Mouse (Mus musculus) adrenal gland, postnatal 10 days (tissue): ENCODE measurements around the gene Cfdp1. TPM values are rescaled to one million over a fixed set of nuclear protein-coding genes. Genes with fewer than 3 reads are reported as not detected.

Experiments
- DNase-seq: peaks from one replicate; pipeline ENCODE4 v3.0.0; 2021; ENCODE audit warnings: mixed read lengths
- total RNA-seq, 2 experiments: library from RNA; stranded (reverse); gene quantifications; 2 replicates each; pipeline ENCODE4 v1.2.3; 2021

Cfdp1 gene
- total RNA-seq, 2 experiments from 2014 or later = 69.4 to 73.4 TPM

DNA sequence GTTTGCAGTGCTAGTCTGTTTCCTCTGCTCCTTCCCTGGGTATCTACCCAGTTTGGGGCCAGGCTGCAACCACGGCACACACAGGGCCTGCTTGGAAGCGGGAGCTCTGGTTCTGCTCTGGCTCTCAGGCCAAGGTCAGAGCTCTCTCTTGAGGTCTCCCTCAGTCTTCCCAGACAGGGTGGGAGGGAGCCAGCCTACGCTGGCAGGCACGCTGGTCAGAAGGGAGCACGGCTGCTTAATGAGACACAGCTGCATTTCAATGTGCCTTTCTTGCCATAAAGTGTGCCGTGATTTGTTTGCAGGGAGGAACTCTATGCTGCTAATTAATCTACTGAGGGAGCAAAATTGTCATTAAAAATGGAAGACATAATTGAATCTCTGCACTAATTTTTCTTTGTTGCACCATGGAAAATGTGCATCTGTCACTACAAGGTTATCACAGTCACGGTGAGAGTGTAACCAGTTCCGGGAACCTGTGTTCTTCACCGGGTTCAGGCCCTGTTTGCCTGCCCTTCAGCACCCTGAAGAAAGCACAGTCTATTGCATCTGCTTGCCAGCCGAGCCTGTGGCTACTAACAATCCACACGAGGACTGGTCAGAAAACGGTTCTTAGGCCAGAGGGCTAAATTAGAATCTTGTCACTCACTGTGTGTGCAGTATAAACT is 84.2 kb downstream of the Cfdp1 start:
- peak; percentile 71 for DNase-seq

DNA sequence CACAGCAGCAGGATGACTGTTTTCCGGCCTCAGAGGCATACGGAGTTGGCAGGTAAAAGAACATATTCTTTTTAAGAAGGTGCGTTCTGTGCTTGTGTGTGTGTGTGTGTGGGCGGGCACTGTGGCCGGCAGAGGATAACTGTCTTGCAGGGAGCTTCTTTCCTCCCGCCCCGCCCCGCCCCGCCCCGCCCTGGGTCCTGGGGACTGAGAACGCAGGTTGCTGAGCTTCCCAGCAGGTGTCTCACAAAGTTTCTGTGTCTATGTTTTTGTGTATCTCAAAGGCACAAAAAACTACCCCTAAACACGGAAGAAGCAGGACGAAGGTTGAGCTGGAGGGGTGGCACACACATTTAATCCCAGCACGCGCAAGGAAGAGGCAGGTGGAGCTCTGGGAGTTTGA is 84.8 kb downstream of the Cfdp1 start:
- no peak for DNase-seq

DNA sequence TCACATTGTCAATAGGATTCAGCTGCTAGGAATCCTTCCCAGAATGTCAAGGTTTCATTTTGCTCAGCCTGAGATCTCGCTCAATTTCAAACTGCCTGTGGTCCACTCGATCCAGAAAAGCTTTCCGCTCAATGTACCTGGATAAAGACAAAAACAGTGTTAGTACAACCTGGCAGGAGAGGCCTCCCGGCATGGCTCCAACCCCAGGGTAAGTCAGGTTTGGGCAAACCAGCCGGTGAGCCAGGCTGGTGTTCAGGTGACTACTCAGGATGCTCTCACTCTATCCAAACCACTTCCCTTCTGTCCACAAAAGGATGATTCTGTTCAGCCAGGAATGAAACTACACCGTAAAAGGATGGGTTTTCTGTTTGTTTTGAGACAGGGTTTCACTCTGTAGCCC is 85.4 kb downstream of the Cfdp1 start:
- no peak for DNase-seq

DNA sequence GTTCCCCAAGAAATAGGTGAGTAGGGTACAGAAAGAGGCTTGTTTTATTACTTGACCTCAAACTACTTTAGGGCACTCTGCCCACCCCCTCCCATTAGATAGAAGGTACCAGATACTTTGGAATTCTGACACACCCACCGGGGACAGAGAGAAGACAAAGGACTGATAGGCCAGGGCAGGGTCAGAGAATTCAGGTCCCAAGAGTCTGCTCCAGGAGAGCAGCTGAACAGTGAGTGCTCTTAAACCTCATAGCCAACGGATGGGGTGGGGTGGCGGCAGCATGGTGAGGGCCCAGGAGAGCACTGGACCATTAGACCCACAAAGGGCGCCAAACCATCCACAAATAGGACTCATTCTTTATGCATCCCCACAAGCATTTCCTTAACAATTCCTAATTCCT is 88.5 kb downstream of the Cfdp1 start:
- DNase-seq = no peak

DNA sequence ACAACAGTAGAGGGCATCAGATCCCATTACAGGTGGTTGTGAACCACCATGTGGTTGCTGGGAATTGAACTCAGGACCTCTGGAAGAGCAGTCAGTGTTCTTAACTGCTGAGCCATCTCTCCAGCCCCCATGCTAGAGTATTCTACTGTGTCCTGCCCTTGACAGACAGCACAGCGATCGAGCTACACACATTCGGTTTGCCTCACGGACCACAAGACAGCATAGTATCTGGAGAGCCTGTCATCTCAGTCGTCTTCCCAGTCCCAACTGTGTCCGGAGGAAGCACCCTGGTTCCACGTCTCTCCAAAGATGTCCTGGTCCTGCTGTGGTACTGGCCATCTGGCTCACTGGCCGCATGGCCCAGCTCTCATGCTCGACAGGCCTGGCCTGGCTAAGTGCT is 89.0 kb downstream of the Cfdp1 start:
- DNase-seq = no peak

- no peak for DNase-seq
Measured at GRCm38 (mm10) chr8:111760708-111761107, 93.4 kb downstream of the Cfdp1 start.

DNA sequence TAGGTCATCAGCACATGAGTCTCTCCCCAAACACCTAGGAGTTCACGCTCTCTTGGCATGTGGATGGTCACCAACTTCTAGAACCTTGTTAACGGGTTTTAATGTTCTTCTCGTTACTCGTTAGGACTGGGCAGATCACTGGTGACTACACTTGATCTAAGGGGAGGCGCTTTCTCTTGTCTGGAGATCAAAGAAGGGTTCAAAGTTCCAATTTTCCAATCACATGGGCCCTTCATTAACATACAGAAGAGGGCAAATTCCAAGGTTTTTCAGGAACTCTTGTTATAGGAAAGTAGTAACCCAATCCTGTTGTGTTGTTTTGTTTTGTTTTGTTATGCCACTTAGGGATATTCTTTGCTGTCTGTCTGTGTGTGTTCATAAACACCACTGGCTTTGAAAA is 95.3 kb downstream of the Cfdp1 start:
- no peak for DNase-seq

- DNase-seq = no peak
Measured at GRCm38 (mm10) chr8:111757599-111757998, 96.5 kb downstream of the Cfdp1 start.

DNA sequence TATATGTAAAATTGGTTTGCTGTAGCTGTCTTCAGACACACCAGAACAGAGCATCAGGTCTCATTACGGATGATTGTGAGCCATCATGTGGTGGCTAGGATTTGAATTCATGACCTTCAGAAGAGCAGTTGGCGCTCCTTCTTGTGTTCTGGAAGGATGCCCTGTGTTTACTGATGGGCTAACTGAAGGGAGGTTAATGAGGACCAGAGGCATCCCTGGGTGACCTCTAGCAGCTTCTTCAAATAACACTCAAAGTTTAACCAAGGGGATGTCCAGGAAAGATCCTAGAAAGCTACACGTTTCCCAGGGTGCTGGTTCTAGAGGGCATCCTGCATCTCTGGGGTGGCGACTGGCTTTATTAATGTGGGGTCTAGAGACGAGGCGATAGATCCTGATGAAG is 99.4 kb downstream of the Cfdp1 start:
- DNase-seq = no peak

- DNase-seq = peak; percentile 75
Measured at GRCm38 (mm10) chr8:111754088-111754487, 100.0 kb downstream of the Cfdp1 start.

- DNase-seq = no peak
Measured at GRCm38 (mm10) chr8:111748766-111749165, 105.3 kb downstream of the Cfdp1 start.

DNA sequence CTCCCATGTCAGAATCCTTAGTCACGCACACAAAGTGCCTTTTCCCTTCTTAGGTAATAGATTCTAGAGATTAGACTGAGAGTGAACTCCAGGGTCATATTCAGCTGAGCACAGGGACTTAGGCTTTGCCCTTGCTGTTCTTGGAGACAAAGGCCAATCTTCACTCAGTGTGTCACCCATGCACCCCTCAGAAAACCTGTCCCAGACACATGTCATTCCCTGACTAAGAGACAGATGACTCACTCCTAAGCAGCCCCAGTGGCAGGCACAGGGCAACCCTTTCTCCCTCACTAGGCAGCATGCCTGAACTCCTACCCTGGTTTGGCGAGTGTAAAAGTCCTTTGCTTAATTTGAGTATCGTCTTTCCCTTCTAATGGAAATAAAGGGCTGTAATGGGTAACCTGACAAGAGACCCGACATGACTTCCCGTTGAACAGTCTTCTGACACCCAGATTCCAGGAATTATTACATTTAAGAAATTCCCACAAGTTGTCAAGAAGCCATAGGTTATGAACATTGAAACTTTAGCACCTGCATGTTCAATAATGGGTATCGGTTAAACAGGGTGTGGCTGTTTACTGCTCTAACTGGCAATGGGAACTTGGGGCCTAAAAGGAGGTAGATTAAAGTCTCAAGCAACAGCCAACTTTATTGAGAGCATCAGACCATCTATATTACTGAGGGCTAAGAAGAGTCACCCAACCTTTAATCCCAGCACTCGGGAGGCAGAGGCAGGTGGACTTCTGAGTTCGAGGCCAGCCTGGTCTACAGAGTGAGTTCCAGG is 106.0 kb downstream of the Cfdp1 start:
- peak; percentile 45 for DNase-seq

DNA sequence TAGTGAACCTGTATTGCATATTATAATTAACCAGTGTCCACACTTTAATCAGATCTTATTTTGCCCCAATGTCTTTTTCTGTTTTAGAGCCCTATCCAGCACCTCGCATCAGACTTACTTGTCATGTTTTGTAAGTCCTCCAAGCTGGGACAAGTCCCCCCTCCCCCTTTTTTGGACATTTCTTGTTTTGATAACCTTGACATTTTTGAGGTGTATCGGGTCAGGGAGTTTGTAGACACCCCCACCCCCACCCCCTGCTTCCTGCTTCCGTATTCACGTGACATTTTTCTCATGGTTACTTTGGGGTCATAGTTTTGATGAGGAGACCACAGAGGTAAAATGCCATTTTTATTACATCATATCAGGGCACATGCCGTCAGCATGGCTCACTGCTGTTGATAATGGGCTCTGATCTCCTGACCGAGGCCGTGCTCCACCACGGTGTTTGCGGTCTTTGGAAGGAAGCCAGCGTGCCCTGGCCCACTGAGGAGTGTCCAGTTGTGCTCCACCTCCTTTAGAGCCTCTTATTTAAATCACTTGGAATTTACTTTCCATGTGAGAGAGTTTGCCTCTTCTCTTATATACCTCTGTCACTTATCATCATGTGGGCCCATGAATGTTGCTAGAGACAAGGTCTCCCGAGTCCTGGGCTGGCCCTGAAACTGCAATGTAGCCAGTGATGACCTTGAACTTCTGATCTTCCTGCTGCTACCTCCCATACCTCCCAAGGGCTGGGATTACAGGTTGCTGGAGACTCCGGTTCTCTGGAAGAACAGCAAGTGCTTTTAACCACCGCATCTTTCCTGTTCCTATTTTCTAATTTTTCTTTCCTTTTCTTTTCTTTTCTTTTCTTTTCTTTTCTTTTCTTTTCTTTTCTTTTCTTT is 107.3 kb downstream of the Cfdp1 start:
- DNase-seq = peak; percentile 70

GRCm38 (mm10) chr8:111745591-111746418 is 108.3 kb downstream of the Cfdp1 start:
- peak; percentile 90 for DNase-seq

DNA sequence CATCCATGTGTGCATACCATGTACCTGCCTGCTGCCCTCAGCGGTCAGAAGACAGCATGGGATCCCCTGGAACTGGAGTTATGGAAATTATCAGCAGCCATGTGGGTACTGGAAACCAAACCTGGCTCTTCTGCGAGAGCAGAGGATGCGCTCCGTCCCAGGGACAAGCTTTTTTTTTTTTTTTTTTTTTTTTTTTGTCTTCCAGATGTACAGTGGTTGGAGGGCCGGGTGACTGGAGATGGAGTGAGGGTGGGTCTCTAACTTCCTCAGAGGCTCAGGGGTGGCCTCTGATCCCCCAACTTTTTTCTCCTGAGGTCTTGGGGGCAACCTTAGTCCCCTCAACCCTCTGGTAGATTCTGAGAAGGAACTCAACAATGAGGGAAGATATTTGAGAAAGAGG is 109.0 kb downstream of the Cfdp1 start:
- no peak for DNase-seq

DNA sequence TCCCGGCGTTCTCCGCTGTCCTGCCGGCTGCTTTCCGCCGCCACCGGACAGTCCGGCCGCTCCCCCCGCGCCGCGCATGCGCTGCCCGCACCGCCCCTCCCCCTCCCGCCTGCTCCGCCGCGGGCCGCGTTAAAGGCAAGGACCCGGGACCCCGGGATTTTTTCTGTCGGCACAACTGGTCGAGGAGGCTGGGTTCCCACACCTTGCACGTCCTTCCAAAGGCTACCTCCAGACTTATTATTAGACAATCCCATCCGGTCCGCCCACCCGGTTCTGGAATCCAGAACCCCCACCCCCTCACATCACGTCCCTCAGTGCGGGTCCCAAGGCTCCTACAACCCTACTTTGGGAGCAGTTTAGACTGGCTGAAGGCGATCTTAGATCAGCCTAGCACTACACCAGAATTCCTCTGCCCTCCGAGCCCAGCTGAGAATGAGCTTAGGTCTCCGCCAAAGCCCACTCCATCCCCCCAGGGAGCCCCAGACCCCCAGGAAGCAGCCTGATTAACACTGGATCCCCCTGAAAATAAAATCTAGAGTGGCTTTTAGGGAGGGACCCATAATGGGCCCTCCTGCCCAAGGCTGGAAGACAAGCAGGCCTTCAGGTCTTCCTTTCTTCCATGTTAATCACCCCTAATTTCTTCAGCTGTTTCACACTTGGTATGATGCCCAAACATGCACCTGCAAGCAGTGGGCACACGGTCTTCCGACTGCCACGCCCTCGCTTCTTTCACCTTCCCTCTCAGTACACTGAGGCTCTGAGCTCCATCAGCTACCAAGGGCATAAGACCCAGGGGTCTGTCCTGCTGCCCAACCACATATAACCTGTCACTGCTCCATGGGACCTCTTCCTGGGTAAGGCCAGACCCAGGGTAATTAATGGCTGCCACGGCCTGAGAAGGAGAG is 110.0 kb downstream of the Cfdp1 start, which contains the start of gene Bcar1:
Gene Bcar1, minus strand, starts transcription at position 18 of the 905 bp plus-strand sequence.
- DNase-seq = peak; percentile 95

- DNase-seq = peak; percentile 44
Measured at GRCm38 (mm10) chr8:111743101-111743791, 110.8 kb downstream of the Cfdp1 start.

DNA sequence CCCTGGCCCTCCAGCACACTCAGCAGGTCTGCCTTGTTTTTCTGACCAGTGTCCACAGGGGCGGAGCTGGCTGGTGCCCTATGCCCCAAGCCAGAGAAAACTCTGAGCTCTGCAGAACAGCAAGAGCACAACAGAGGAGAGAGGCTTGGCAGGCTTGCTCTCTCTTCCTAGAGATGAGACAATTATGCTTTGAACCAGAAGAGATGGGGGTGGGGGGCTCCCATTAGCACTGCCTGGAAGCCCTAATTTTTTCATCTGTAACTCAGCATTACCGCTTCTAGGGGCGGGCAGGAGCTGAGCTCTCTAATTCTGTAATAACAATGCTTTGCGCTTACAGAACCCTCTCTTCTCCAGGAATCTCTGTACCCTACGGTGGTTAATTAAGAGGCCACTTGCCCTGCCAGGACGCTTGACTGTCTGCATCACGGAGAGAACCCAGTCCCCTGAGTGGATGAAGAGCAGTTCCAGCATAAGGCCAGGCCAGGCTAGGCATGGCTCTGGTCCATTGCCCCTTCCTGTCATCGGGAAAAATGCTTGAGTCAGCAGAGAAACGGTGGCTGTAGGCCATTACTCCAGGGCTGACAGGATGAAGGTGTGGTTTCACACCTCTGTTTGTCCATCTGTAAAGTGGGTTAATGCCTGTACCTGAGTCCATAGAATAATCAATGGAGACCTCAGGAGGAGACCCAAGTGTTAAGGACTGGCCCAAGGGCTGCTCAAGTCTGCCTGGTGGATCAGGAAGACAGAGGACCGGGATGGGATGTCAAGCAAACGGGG is 111.6 kb downstream of the Cfdp1 start:
- DNase-seq = peak; percentile 55

DNA sequence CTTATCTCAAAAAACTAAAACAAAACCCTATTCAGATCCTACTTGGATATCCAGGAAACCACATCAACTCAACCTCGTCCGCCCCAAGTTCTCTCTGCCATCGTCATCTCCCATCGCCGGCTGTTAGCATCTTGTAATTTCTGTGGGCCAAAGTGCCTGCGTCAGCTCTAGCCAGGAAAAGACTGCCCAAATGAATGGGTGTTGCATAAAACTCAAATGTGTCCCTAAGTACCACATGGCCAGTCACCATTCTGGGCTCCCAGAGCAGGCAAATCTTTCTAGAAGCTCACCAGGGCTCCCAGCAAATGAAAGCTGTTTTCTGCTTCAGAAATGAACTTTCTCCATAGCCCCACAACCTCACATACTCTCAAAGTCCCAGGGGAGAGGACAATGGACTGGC is 112.5 kb downstream of the Cfdp1 start:
- DNase-seq = peak; percentile 26
